In the genomic region with DNA sequence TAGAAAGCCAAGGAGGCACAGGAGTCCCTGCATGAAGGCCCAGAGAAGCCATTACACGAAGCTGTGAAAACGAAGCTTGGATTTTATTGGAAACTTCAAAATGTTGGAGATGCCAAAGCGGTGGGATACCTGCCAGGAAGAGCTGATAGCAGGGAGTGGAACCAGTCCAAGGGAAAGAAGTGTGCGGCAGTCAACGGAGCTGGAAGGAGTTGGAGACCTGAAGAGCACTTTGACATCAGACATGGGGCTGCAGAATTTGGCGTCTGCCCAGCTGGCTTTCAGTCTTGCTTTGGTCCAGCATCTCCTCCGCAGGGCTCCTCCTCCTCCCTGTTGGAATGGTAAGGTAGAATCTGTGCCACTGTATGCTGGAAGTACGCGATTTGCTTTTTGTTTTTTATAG, we compare ENCODE assay signal across 10 mouse cellular contexts.
DNase-seq lines count a peak whose midpoint lies in the region; ATAC-seq and TF ChIP-seq lines count a peak whose summit lies in the region.
"Had no signal": no experiment of that assay in that cellular context is flagged by ENCODE, and none has a peak within 500 bp of the region (broad histone marks: within the 10 kb centered on the region; RNA-seq: fewer than 3 reads in every experiment).

No protein-coding gene starts in this region.

- H3K9ac ChIP-seq in liver, postnatal 0 days (replicated peaks): no peak overlapping the region

- H3K4me3 ChIP-seq in liver, postnatal 0 days (ENCODE audit: low read depth, low read length): no peak overlapping the region
- H3K4me3 ChIP-seq: hindbrain, embryonic 10.5 days had no signal

- H3K36me3 ChIP-seq in liver, postnatal 0 days (replicated peaks; ENCODE audit: insufficient read depth, low read length): no peaks in the 10 kb centered on the region
- H3K36me3 ChIP-seq: hindbrain, embryonic 10.5 days had no signal

- WGBS in liver, postnatal 0 days (ENCODE audit: insufficient replicate concordance): 83% methylated on average over 9 of the region's 9 CpGs

- DNase-seq in frontal cortex, postnatal 14 days (ENCODE audit: low spot score in 2 of 2): peak; percentile 10 to 12
- peak; percentile 57 for DNase-seq in urinary bladder, postnatal 14 days (ENCODE audit: low spot score)
- no peak for DNase-seq in urinary bladder, adult 2 months (ENCODE audit: low spot score)
- peak; percentile 21 for DNase-seq in lung, postnatal 14 days
- DNase-seq in natural killer cell, adult 2 months (ENCODE audit: low spot score in 2 of 2): no peak
- DNase-seq in liver, postnatal 0 days: no peak
- no peak for DNase-seq in layer of hippocampus, adult 18-20 months (ENCODE audit: low spot score in 2 of 2)
- DNase-seq: layer of hippocampus, adult 9-11 months had no signal

- H3K4me2 ChIP-seq in liver, postnatal 0 days (ENCODE audit: low read depth, low read length): no peak overlapping the region

- no peaks in the 10 kb centered on the region for H3K27me3 ChIP-seq in liver, postnatal 0 days (ENCODE audit: insufficient read depth, low read length)

- TF ChIP-seq EP300 in liver, postnatal 0 days (IDR thresholded peaks at IDR 0.05; ENCODE audit: low read depth): no peak

- H3K27ac ChIP-seq in liver, postnatal 0 days (ENCODE audit: low read depth): no peak overlapping the region
- H3K27ac ChIP-seq: hindbrain, embryonic 10.5 days had no signal

- no peaks in the 10 kb centered on the region for H3K9me3 ChIP-seq in liver, postnatal 0 days (ENCODE audit: low read length)
- H3K9me3 ChIP-seq: hindbrain, embryonic 10.5 days had no signal

- no peaks in the 10 kb centered on the region for H3K4me1 ChIP-seq in liver, postnatal 0 days (ENCODE audit: insufficient read depth)

- TF ChIP-seq CTCF in liver, postnatal 0 days (IDR thresholded peaks at IDR 0.05; ENCODE audit: low read depth): no peak

- ATAC-seq in frontal cortex, adult (ENCODE audit: low TSS enrichment): no peak
- ATAC-seq in liver, postnatal 0 days: no peak

Comparison
In these comparisons a context has a peak if more than half of its experiments do, and no peak if none do; other contexts are left out.
1. DNase-seq: peak in frontal cortex, postnatal 14 days (2 of 2), urinary bladder, postnatal 14 days (single experiment) and lung, postnatal 14 days (single experiment); none in urinary bladder, adult 2 months (single experiment), natural killer cell, adult 2 months (0 of 2), liver, postnatal 0 days (single experiment) and layer of hippocampus, adult 18-20 months (0 of 2).